Mouse (Mus musculus): Measurements from ENCODE around the gene Maml3. TPM values are rescaled to one million over a fixed set of nuclear protein-coding genes. Genes with fewer than 3 reads are reported as not detected.
A peak's percentile ranks its signal among the peaks of the same experiment; 100 is the strongest.

Gene Maml3
- polyA plus RNA-seq, 1 experiment from 2014 or later: 2.9 TPM

GRCm38 (mm10) chr3:51841177-51841576 lies 263.7 kb downstream of the Maml3 start:
- no peak for ATAC-seq (ENCODE audit: low FRiP score, low TSS enrichment)
- TF ChIP-seq EP300 (optimal IDR thresholded peaks at IDR 0.05): no peak
- TF ChIP-seq CTCF (IDR thresholded peaks at IDR 0.05; ENCODE audit: low read depth): no peak
- 74% methylated on average over 6 of the region's 6 CpGs for WGBS

GRCm38 (mm10) chr3:51840095-51840805 lies 264.6 kb downstream of the Maml3 start:
- no peaks in the 10 kb centered on the region for H3K36me3 ChIP-seq (ENCODE audit: control insufficient read depth, insufficient read depth, low read length)
- no peak overlapping the region for H3K4me3 ChIP-seq (ENCODE audit: low read depth, low read length)
- H3K4me1 ChIP-seq (replicated peaks; ENCODE audit: control insufficient read depth, insufficient read depth): no peaks in the 10 kb centered on the region
- H3K27me3 ChIP-seq (ENCODE audit: control insufficient read depth, insufficient read depth, low read length): no peaks in the 10 kb centered on the region
- no peak for TF ChIP-seq EP300 (optimal IDR thresholded peaks at IDR 0.05)
- TF ChIP-seq CTCF (IDR thresholded peaks at IDR 0.05; ENCODE audit: low read depth): no peak
- WGBS: 92% methylated on average over 13 of the region's 13 CpGs
- peak overlapping the region; percentile 3; the same call in 1 of the 2 replicates for H3K27ac ChIP-seq (replicated peaks)
- no peaks in the 10 kb centered on the region for H3K9me3 ChIP-seq (ENCODE audit: control insufficient read depth, low read length)
- ATAC-seq (ENCODE audit: low FRiP score, low TSS enrichment): no peak
- H3K9ac ChIP-seq (ENCODE audit: low read length): no peak overlapping the region
- DNase-seq (ENCODE audit: low spot score): no peak
- H3K4me2 ChIP-seq (replicated peaks; ENCODE audit: low read depth): no peak overlapping the region

More at GRCm38 (mm10) chr3:51841177-51841576, 263.7 kb downstream of the Maml3 start:
- H3K27ac ChIP-seq (replicated peaks): no peak overlapping the region
- no peak overlapping the region for H3K4me3 ChIP-seq (ENCODE audit: low read depth, low read length)
- DNase-seq (ENCODE audit: low spot score): no peak
- no peaks in the 10 kb centered on the region for H3K36me3 ChIP-seq (ENCODE audit: control insufficient read depth, insufficient read depth, low read length)
- H3K9ac ChIP-seq (ENCODE audit: low read length): no peak overlapping the region
- no peaks in the 10 kb centered on the region for H3K4me1 ChIP-seq (replicated peaks; ENCODE audit: control insufficient read depth, insufficient read depth)
- H3K27me3 ChIP-seq (ENCODE audit: control insufficient read depth, insufficient read depth, low read length): no peaks in the 10 kb centered on the region
- H3K9me3 ChIP-seq (ENCODE audit: control insufficient read depth, low read length): no peaks in the 10 kb centered on the region
- H3K4me2 ChIP-seq (replicated peaks; ENCODE audit: low read depth): no peak overlapping the region

GRCm38 (mm10) chr3:51839353-51839715 lies 265.5 kb downstream of the Maml3 start:
- H3K4me2 ChIP-seq (replicated peaks; ENCODE audit: low read depth): no peak overlapping the region
- DNase-seq (ENCODE audit: low spot score): peak; percentile 50
- peak; percentile 85 for ATAC-seq (ENCODE audit: low FRiP score, low TSS enrichment)

GRCm38 (mm10) chr3:51838696-51839352 lies 266.1 kb downstream of the Maml3 start:
- Histone ChIP-seq H3K4me1 (replicated peaks; ENCODE audit: control insufficient read depth, insufficient read depth) (no peaks in the 10 kb centered on the region), H3K36me3 (ENCODE audit: control insufficient read depth, insufficient read depth, low read length) (no peaks in the 10 kb centered on the region), H3K27me3 (ENCODE audit: control insufficient read depth, insufficient read depth, low read length) (no peaks in the 10 kb centered on the region), H3K9ac (ENCODE audit: low read length) (no peak overlapping the region), H3K4me2 (replicated peaks; ENCODE audit: low read depth) (no peak overlapping the region), H3K9me3 (ENCODE audit: control insufficient read depth, low read length) (no peaks in the 10 kb centered on the region), H3K27ac (replicated peaks) (peak overlapping the region; percentile 78), H3K4me3 (ENCODE audit: low read depth, low read length) (no peak overlapping the region)
- ATAC-seq (ENCODE audit: low FRiP score, low TSS enrichment): peak; percentile 82
- peak; percentile 45 for TF ChIP-seq CTCF (IDR thresholded peaks at IDR 0.05; ENCODE audit: low read depth)
- no peak for TF ChIP-seq EP300 (optimal IDR thresholded peaks at IDR 0.05)
- WGBS: 59% methylated on average over 5 of the region's 5 CpGs
- peak; percentile 47 for DNase-seq (ENCODE audit: low spot score)

More at GRCm38 (mm10) chr3:51839353-51839715, 265.5 kb downstream of the Maml3 start:
- Histone ChIP-seq H3K36me3 (ENCODE audit: control insufficient read depth, insufficient read depth, low read length) (no peaks in the 10 kb centered on the region), H3K27me3 (ENCODE audit: control insufficient read depth, insufficient read depth, low read length) (no peaks in the 10 kb centered on the region), H3K9me3 (ENCODE audit: control insufficient read depth, low read length) (no peaks in the 10 kb centered on the region), H3K9ac (ENCODE audit: low read length) (no peak overlapping the region), H3K4me3 (ENCODE audit: low read depth, low read length) (no peak overlapping the region), H3K4me1 (replicated peaks; ENCODE audit: control insufficient read depth, insufficient read depth) (no peaks in the 10 kb centered on the region), H3K27ac (replicated peaks) (peak overlapping the region; percentile 78; the same call in 1 of the 2 replicates)
- 35% methylated on average over 5 of the region's 5 CpGs for WGBS
- TF ChIP-seq CTCF (IDR thresholded peaks at IDR 0.05; ENCODE audit: low read depth): no peak
- TF ChIP-seq EP300 (optimal IDR thresholded peaks at IDR 0.05): no peak

GRCm38 (mm10) chr3:51832985-51833384 lies 271.9 kb downstream of the Maml3 start:
- peak overlapping the region; percentile 17 for H3K4me2 ChIP-seq (replicated peaks; ENCODE audit: low read depth)

More at GRCm38 (mm10) chr3:51832985-51833384, 271.9 kb downstream of the Maml3 start:
- Histone ChIP-seq H3K9me3 (ENCODE audit: control insufficient read depth, low read length) (no peaks in the 10 kb centered on the region), H3K36me3 (ENCODE audit: control insufficient read depth, insufficient read depth, low read length) (no peaks in the 10 kb centered on the region), H3K27ac (replicated peaks) (no peak overlapping the region), H3K27me3 (ENCODE audit: control insufficient read depth, insufficient read depth, low read length) (no peaks in the 10 kb centered on the region), H3K9ac (ENCODE audit: low read length) (no peak overlapping the region), H3K4me3 (ENCODE audit: low read depth, low read length) (no peak overlapping the region), H3K4me1 (replicated peaks; ENCODE audit: control insufficient read depth, insufficient read depth) (no peaks in the 10 kb centered on the region)
- DNase-seq (ENCODE audit: low spot score) (no peak), ATAC-seq (ENCODE audit: low FRiP score, low TSS enrichment) (no peak)
- WGBS: 24% methylated on average over 15 of the region's 15 CpGs
- no peak for TF ChIP-seq EP300 (optimal IDR thresholded peaks at IDR 0.05)
- no peak for TF ChIP-seq CTCF (IDR thresholded peaks at IDR 0.05; ENCODE audit: low read depth)

Data from stomach, postnatal 0 days (tissue).